10 mouse cellular contexts compared by ENCODE assay signal in genomic region chr2:25176573-25176972, GRCm38 (mm10). TPM values are rescaled to one million over a fixed set of nuclear protein-coding genes. Genes with fewer than 3 reads are reported as not detected.
A peak's percentile ranks its signal among the peaks of the same experiment; 100 is the strongest.
DNase-seq lines count a peak whose midpoint lies in the region; ATAC-seq and TF ChIP-seq lines count a peak whose summit lies in the region.
"Had no signal": no experiment of that assay in that cellular context is flagged by ENCODE, and none has a peak within 500 bp of the region (broad histone marks: within the 10 kb centered on the region; RNA-seq: fewer than 3 reads in every experiment).

No protein-coding gene starts in this region.

- DNase-seq in left cerebral cortex, adult 2 months (ENCODE audit: extremely low spot score in 1 of 2, low spot score in 2 of 2), result no peak
- DNase-seq in left cerebral cortex, adult 9 months (ENCODE audit: low spot score in 2 of 2), result no peak
- DNase-seq in heart, postnatal 0 days (ENCODE audit: low spot score), result no peak
- DNase-seq in frontal cortex, adult 2 months (ENCODE audit: extremely low spot score in 1 of 2, low spot score in 1 of 2), result no peak
- DNase-seq in adrenal gland, adult 2 months, result no peak

- no peaks in the 10 kb centered on the region for H3K9me3 ChIP-seq in heart, postnatal 0 days (replicated peaks; ENCODE audit: control insufficient read depth, low read length)
- H3K9me3 ChIP-seq in limb, embryonic 13.5 days, result no peaks in the 10 kb centered on the region
- H3K9me3 ChIP-seq in neural tube, embryonic 15.5 days (replicated peaks), result no peaks in the 10 kb centered on the region

- H3K9ac ChIP-seq in heart, postnatal 0 days (replicated peaks; ENCODE audit: low read depth, low read length), result no peak overlapping the region
- no peak overlapping the region for H3K9ac ChIP-seq in limb, embryonic 13.5 days
- H3K9ac ChIP-seq in neural tube, embryonic 15.5 days (replicated peaks), result 0 out of 2 replicates have a peak overlapping the region, but pooled peaks have one; percentile 14

- H3K27ac ChIP-seq in left cerebral cortex, adult 2 months, result peak overlapping the region; percentile 83
- H3K27ac ChIP-seq in heart, postnatal 0 days (ENCODE audit: low read depth), result peak overlapping the region; percentile 77
- H3K27ac ChIP-seq in limb, embryonic 13.5 days, result peak overlapping the region; percentile 28
- H3K27ac ChIP-seq in neural tube, embryonic 15.5 days (replicated peaks), result peak overlapping the region; percentile 80

- H3K27me3 ChIP-seq in heart, postnatal 0 days (ENCODE audit: control insufficient read depth, insufficient read depth, low read length), result 0 out of 2 replicates have a peak, but pooled peaks cover 6% of the 10 kb centered on the region
- peaks cover 39% of the 10 kb centered on the region for H3K27me3 ChIP-seq in limb, embryonic 13.5 days
- H3K27me3 ChIP-seq in neural tube, embryonic 15.5 days (replicated peaks), result no peaks in the 10 kb centered on the region; the same call in 1 of the 2 replicates

- TF ChIP-seq CTCF in left cerebral cortex, adult 2 months (IDR thresholded peaks at IDR 0.05), result no peak
- TF ChIP-seq CTCF in heart, postnatal 0 days (IDR thresholded peaks at IDR 0.05; ENCODE audit: low read depth), result no peak

- no peak for TF ChIP-seq EP300 in heart, postnatal 0 days (IDR thresholded peaks at IDR 0.05; ENCODE audit: low read depth)

- no peaks in the 10 kb centered on the region for H3K36me3 ChIP-seq in heart, postnatal 0 days (replicated peaks; ENCODE audit: control insufficient read depth, insufficient read depth, low read length)
- no peaks in the 10 kb centered on the region for H3K36me3 ChIP-seq in limb, embryonic 13.5 days
- no peaks in the 10 kb centered on the region for H3K36me3 ChIP-seq in neural tube, embryonic 15.5 days

- H3K4me2 ChIP-seq in heart, postnatal 0 days (ENCODE audit: low read depth, low read length), result peak overlapping the region; percentile 22; the same call in 1 of the 2 replicates
- H3K4me2 ChIP-seq in limb, embryonic 13.5 days (replicated peaks), result no peak overlapping the region
- peak overlapping the region; percentile 32 for H3K4me2 ChIP-seq in neural tube, embryonic 15.5 days

- intact Hi-C loops in left cerebral cortex, adult 2 months (cut with DNase I), result no loop called here

- peaks cover 30% of the 10 kb centered on the region for H3K4me1 ChIP-seq in heart, postnatal 0 days (ENCODE audit: control insufficient read depth, insufficient read depth)
- peaks cover 55% of the 10 kb centered on the region for H3K4me1 ChIP-seq in limb, embryonic 13.5 days
- peaks cover 53% of the 10 kb centered on the region for H3K4me1 ChIP-seq in neural tube, embryonic 15.5 days

- 35% methylated on average over 6 of the region's 6 CpGs for WGBS in heart, postnatal 0 days
- 36% methylated on average over 6 of the region's 6 CpGs for WGBS in limb, embryonic 13.5 days
- WGBS in neural tube, embryonic 15.5 days, result 60% methylated on average over 6 of the region's 6 CpGs

- no peak for ATAC-seq in heart, postnatal 0 days (ENCODE audit: insufficient read depth, low read depth)
- no peak for ATAC-seq in limb, embryonic 13.5 days (ENCODE audit: low FRiP score, low read depth)
- no peak for ATAC-seq in neural tube, embryonic 15.5 days (ENCODE audit: low FRiP score)
- no peak for ATAC-seq in granulocyte monocyte progenitor cell, adult 5-6 weeks (replicated peaks; ENCODE audit: poor library complexity, severe bottlenecking)

- no peak overlapping the region for H3K4me3 ChIP-seq in left cerebral cortex, adult 2 months
- no peak overlapping the region for H3K4me3 ChIP-seq in heart, postnatal 0 days (ENCODE audit: low read depth, low read length)
- H3K4me3 ChIP-seq in limb, embryonic 13.5 days, result no peak overlapping the region
- H3K4me3 ChIP-seq in neural tube, embryonic 15.5 days (replicated peaks), result no peak overlapping the region

RNA-seq across cellular contexts. Expression of gene Nrarp, which starts 4.0 kb away (rescaled TPM):
- total RNA-seq in left cerebral cortex, adult 2 months (2021), result 10 to 100 TPM; 20.2 to 21.7 TPM
- total RNA-seq in heart, postnatal 0 days (2014; rRNA removed; ENCODE audit: low replicate concordance), result 34.1 and 38.1 TPM in 2 replicates
- polyA plus RNA-seq in heart, postnatal 0 days (2015; fragmentation: Nextera tagmentation; extraction: Ambion mirVana), result 8.8 and 9.6 TPM in 2 replicates
- polyA plus RNA-seq in limb, embryonic 13.5 days (2015; fragmentation: Nextera tagmentation; extraction: Ambion mirVana), result 12.6 and 15.3 TPM in 2 replicates
- polyA plus RNA-seq in neural tube, embryonic 15.5 days (2015; fragmentation: Nextera tagmentation; extraction: Ambion mirVana), result 15.0 and 16.8 TPM in 2 replicates
- polyA plus RNA-seq in frontal cortex, adult 2 months (2012; rRNA removed), result 38.7 and 39.1 TPM in 2 replicates
- total RNA-seq in granulocyte monocyte progenitor cell, adult 5-6 weeks (2014; fragmentation: Nextera tagmentation), result 0.62 TPM in 1 of 2 replicates, not detected in the other
- total RNA-seq in granulocyte monocyte progenitor cell, adult 5-6 weeks (2017), result 0.39 and 0.72 TPM in 2 replicates
- 1 to 10 TPM; 1.9 to 3.6 TPM for total RNA-seq in adrenal gland, adult 2 months (2021)
- 12.0 and 19.0 TPM in 2 replicates for polyA plus RNA-seq in adrenal gland, adult 2 months (2012; rRNA removed)

RNA-seq across cellular contexts. Expression of gene Tor4a, which starts 20.1 kb away (rescaled TPM):
- 1 to 10 TPM; 2.0 to 2.2 TPM for total RNA-seq in left cerebral cortex, adult 2 months (2021)
- 4.9 and 8.6 TPM in 2 replicates for total RNA-seq in heart, postnatal 0 days (2014; rRNA removed; ENCODE audit: low replicate concordance)
- 4.4 and 5.2 TPM in 2 replicates for polyA plus RNA-seq in heart, postnatal 0 days (2015; fragmentation: Nextera tagmentation; extraction: Ambion mirVana)
- 4.1 and 4.8 TPM in 2 replicates for polyA plus RNA-seq in limb, embryonic 13.5 days (2015; fragmentation: Nextera tagmentation; extraction: Ambion mirVana)
- 1.6 and 5.9 TPM in 2 replicates for polyA plus RNA-seq in neural tube, embryonic 15.5 days (2015; fragmentation: Nextera tagmentation; extraction: Ambion mirVana)
- 2.6 and 3.0 TPM in 2 replicates for polyA plus RNA-seq in frontal cortex, adult 2 months (2012; rRNA removed)
- total RNA-seq in granulocyte monocyte progenitor cell, adult 5-6 weeks (2014; fragmentation: Nextera tagmentation), result 14.6 and 20.2 TPM in 2 replicates
- 14.7 and 16.4 TPM in 2 replicates for total RNA-seq in granulocyte monocyte progenitor cell, adult 5-6 weeks (2017)
- total RNA-seq in adrenal gland, adult 2 months (2021), result 10 to 100 TPM; 21.9 to 24.2 TPM
- 51.3 and 60.0 TPM in 2 replicates for polyA plus RNA-seq in adrenal gland, adult 2 months (2012; rRNA removed)

RNA-seq across cellular contexts. Expression of gene Nelfb, which starts 34.7 kb away (rescaled TPM):
- total RNA-seq in left cerebral cortex, adult 2 months (2021), result 10 to 100 TPM; 53.4 to 64.3 TPM
- 49.0 and 63.7 TPM in 2 replicates for total RNA-seq in heart, postnatal 0 days (2014; rRNA removed; ENCODE audit: low replicate concordance)
- polyA plus RNA-seq in heart, postnatal 0 days (2015; fragmentation: Nextera tagmentation; extraction: Ambion mirVana), result 38.4 and 41.9 TPM in 2 replicates
- polyA plus RNA-seq in limb, embryonic 13.5 days (2015; fragmentation: Nextera tagmentation; extraction: Ambion mirVana), result 122 and 124 TPM in 2 replicates
- 101 and 105 TPM in 2 replicates for polyA plus RNA-seq in neural tube, embryonic 15.5 days (2015; fragmentation: Nextera tagmentation; extraction: Ambion mirVana)
- 60.2 and 65.6 TPM in 2 replicates for polyA plus RNA-seq in frontal cortex, adult 2 months (2012; rRNA removed)
- total RNA-seq in granulocyte monocyte progenitor cell, adult 5-6 weeks (2014; fragmentation: Nextera tagmentation), result 58.5 and 79.5 TPM in 2 replicates
- 33.7 and 81.1 TPM in 2 replicates for total RNA-seq in granulocyte monocyte progenitor cell, adult 5-6 weeks (2017)
- total RNA-seq in adrenal gland, adult 2 months (2021), result 10 to 100 TPM; 36.3 to 57.4 TPM
- 37.5 and 38.2 TPM in 2 replicates for polyA plus RNA-seq in adrenal gland, adult 2 months (2012; rRNA removed)

RNA-seq across cellular contexts. Expression of gene Stpg3, which starts 37.9 kb away (rescaled TPM):
- total RNA-seq in left cerebral cortex, adult 2 months (2021), result not detected
- total RNA-seq in heart, postnatal 0 days (2014; rRNA removed; ENCODE audit: low replicate concordance), result not detected in 2 replicates
- polyA plus RNA-seq in heart, postnatal 0 days (2015; fragmentation: Nextera tagmentation; extraction: Ambion mirVana), result not detected in 2 replicates
- polyA plus RNA-seq in limb, embryonic 13.5 days (2015; fragmentation: Nextera tagmentation; extraction: Ambion mirVana), result 0.11 TPM in 1 of 2 replicates, not detected in the other
- polyA plus RNA-seq in neural tube, embryonic 15.5 days (2015; fragmentation: Nextera tagmentation; extraction: Ambion mirVana), result not detected in 2 replicates
- 0.06 and 0.15 TPM in 2 replicates for polyA plus RNA-seq in frontal cortex, adult 2 months (2012; rRNA removed)
- total RNA-seq in granulocyte monocyte progenitor cell, adult 5-6 weeks (2014; fragmentation: Nextera tagmentation), result not detected in 2 replicates
- not detected in 2 replicates for total RNA-seq in granulocyte monocyte progenitor cell, adult 5-6 weeks (2017)
- not detected for total RNA-seq in adrenal gland, adult 2 months (2021)
- not detected in 2 replicates for polyA plus RNA-seq in adrenal gland, adult 2 months (2012; rRNA removed)
- total RNA-seq: MEL; neutrophil, adult 5-6 weeks had no signal

RNA-seq across cellular contexts. Expression of gene Fam166a, which starts 42.0 kb away (rescaled TPM):
- total RNA-seq in left cerebral cortex, adult 2 months (2021), result not detected
- total RNA-seq in heart, postnatal 0 days (2014; rRNA removed; ENCODE audit: low replicate concordance), result not detected in 2 replicates
- polyA plus RNA-seq in heart, postnatal 0 days (2015; fragmentation: Nextera tagmentation; extraction: Ambion mirVana), result 0.33 TPM in 1 of 2 replicates, not detected in the other
- not detected in 2 replicates for polyA plus RNA-seq in limb, embryonic 13.5 days (2015; fragmentation: Nextera tagmentation; extraction: Ambion mirVana)
- polyA plus RNA-seq in neural tube, embryonic 15.5 days (2015; fragmentation: Nextera tagmentation; extraction: Ambion mirVana), result not detected in 2 replicates
- polyA plus RNA-seq in frontal cortex, adult 2 months (2012; rRNA removed), result 0.16 and 0.19 TPM in 2 replicates
- not detected in 2 replicates for total RNA-seq in granulocyte monocyte progenitor cell, adult 5-6 weeks (2014; fragmentation: Nextera tagmentation)
- not detected in 2 replicates for total RNA-seq in granulocyte monocyte progenitor cell, adult 5-6 weeks (2017)
- not detected for total RNA-seq in adrenal gland, adult 2 months (2021)
- 0.15 and 0.16 TPM in 2 replicates for polyA plus RNA-seq in adrenal gland, adult 2 months (2012; rRNA removed)
- total RNA-seq: neutrophil, adult 5-6 weeks had no signal

Comparison
In these comparisons a context has a peak if more than half of its experiments do, and no peak if none do; other contexts are left out.
1. H3K27ac ChIP-seq: peak in every context shown above with its lines; median percentile 83 in left cerebral cortex, adult 2 months; 80 in neural tube, embryonic 15.5 days; 77 in heart, postnatal 0 days; 28 in limb, embryonic 13.5 days.